Mouse (Mus musculus) monocyte, adult 2 months (primary cell): ENCODE measurements around the gene Polr3f.
A peak's percentile ranks its signal among the peaks of the same experiment; 100 is the strongest.

Experiments
- DNase-seq, 2 experiments: peaks; one replicate each; pipeline ENCODE4 v3.0.0; 2022; ENCODE audit warnings: low spot score in 2 of 2, low read depth in 1 of 2

The Polr3f gene

GRCm38 (mm10) chr2:144526981-144527820, at the start of gene Polr3f, which contains the start of gene Dzank1:
TSS of gene Polr3f (plus strand) at chr2:144527718.
TSS of gene Dzank1 (minus strand) at chr2:144527414.
- peak; percentile 92 to 96 for DNase-seq

GRCm38 (mm10) chr2:144479421-144479820, 48.1 kb upstream of the Polr3f start:
- DNase-seq = no peak

- no peak for DNase-seq
Measured at GRCm38 (mm10) chr2:144484084-144484483, 43.4 kb upstream of the Polr3f start.

DNA sequence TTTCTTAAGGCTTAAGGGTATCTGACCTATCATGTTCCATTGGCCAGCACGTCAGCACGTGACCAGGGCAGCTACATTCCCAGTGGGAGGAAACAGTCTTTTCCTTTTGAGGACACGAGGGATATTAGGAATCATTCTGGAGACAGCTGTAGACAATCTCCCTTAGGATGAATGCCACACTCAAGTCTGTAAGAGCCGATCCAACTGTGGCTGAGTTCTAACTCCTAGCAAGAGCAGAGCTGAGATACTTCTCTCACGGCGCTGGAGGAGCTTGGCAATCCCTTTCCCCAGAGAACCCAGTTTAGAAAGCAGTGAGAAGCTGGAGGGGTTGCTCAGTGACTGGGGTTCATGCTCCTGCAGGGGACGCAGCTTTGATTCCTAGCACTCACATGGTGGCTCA, 42.1 kb upstream of the Polr3f start:
- no peak for DNase-seq

GRCm38 (mm10) chr2:144487476-144487875, 40.0 kb upstream of the Polr3f start:
- DNase-seq = no peak

DNA sequence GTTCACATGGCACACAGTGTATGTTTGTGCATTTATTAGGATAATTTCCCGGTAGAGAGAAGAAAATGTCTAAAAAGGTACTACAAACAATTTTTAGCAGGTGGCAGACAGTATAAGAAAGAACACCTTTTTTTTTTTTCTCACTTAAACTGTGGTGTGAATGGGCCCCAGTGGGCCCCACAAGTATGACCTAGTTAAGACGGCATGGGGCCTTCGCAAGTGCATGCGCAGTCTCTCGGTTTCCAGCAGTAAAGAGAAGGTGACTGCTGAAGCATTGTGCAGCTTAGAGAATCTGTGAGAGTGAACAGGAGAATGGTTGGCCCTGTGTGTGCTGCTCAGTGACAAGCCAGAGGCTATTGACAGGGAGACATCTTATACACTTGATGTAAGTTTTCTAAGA, 38.2 kb upstream of the Polr3f start:
- no peak for DNase-seq

- DNase-seq = no peak
Measured at GRCm38 (mm10) chr2:144502134-144502533, 25.4 kb upstream of the Polr3f start.

DNA sequence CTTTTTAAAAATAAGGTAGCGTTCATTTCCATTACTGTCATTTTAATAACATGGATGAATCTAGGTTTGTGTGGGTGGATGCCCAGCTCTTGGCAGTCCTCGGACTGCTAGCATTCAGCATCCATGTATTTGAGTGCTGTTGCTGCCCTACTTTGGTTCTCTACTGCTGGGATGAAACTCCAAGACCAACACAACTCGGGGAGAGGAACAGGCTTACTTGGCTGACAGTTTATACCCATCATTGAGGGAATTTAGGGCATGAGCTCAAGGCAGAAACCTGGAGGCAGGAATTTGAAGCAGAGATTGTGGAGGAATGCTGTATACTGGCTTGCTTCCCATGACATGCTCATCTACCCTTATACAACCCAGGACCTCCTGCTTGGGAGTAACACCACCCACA, 12.9 kb upstream of the Polr3f start:
- no peak for DNase-seq

- no peak for DNase-seq
Measured at GRCm38 (mm10) chr2:144519772-144520171, 7.7 kb upstream of the Polr3f start.

DNA sequence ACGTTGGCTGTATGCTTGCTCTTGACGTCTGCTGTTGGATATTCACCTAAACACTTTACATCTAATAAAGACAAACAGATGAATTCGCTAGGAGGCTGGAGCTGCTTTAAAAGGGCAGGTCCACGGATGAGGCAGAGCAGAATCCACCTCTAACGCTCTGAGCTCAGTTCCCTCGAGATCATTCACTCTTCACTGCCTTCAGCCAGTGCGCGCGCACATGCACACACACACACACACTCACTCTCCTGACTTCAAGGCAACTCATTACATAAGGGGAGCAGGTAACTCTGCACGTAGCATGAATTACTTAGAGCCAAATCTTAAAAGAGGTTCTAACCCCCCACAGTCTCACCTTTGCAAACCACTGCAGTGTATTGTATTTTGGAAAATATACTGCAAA, 1.7 kb upstream of the Polr3f start:
- no peak for DNase-seq

- DNase-seq = no peak
Measured at GRCm38 (mm10) chr2:144527821-144528174, 280 bp downstream of the Polr3f start.

DNA sequence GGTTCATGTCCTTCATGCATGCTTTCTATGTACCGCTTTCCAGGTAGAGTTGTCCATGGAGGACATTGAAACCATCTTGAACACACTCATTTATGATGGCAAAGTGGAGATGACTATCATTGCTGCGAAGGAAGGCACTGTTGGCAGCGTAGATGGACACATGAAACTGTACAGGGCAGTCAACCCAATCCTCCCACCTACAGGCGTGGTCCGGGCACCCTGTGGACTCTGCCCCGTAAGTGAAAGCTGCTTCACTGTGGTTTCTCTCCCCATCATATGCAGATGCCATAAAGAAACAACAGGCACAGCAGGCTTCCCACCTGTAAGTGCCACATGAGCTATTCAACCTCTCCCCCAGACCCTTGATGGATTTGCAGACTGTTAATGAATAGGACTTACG, 9.6 kb downstream of the Polr3f start:
- no peak for DNase-seq

GRCm38 (mm10) chr2:144541246-144541645, 13.7 kb downstream of the Polr3f start:
- DNase-seq = no peak

DNA sequence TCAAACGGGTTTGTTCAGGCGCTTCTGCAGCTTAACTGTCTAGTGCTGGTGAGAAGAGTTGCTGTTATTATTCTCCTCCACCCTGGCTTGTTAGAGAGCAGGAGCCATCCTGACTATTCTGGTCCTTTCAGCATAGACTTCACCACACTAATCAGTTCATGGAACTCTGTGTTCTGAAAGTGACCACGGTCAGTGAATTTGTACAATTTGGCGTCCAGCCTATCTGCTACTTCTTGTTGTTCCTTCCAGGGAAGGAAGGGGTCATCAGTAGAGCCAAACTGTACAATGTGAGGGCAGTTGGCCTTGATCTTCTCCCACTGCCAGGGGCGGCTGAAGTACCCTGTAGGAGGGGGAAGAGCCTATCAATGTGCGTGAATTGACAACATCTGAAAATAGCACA, 16.2 kb downstream of the Polr3f start:
- no peak for DNase-seq

GRCm38 (mm10) chr2:144544630-144545029, 17.1 kb downstream of the Polr3f start:
- no peak for DNase-seq

GRCm38 (mm10) chr2:144545061-144545460, 17.5 kb downstream of the Polr3f start:
- DNase-seq = no peak

- DNase-seq = no peak
Measured at GRCm38 (mm10) chr2:144545481-144545880, 18.0 kb downstream of the Polr3f start.

DNA sequence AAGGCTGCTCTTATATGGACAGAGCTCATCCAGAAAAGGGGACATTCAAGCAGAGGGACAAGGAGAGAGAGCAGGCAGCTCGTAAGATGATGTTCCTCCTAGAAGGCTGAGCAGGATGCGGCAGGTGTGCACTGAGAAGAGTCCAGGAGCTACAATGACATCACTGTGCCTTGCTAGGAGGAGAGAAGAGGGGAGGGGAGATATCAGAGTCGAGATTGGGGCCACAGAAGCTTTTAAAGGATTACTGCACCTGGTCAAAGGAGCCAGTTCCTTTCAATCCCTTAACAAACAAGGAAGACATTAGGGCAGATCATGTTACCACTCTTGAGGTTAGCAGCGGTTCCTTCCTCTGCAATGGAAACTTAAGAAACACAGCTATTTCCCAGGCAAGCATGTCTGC, 20.0 kb downstream of the Polr3f start:
- no peak for DNase-seq

DNA sequence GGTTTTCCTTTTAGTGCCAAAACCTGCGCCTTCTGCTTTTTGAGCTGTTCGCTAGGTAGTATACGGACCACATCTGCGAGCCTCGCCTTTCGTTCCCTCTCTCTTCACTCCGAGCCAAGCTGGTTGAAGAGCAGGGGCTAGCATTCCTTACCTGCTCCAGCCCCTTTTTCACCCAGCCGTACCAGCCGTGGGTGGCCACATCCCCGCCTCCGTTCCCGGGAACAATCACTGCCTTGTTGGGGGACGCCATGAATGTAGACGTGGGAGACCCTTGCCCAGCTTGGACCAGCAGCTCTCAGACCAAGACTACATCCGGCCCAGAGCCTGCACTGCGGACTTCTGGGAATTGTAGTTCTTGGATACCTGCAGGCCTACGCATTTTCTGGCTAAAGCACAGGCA, 23.0 kb downstream of the Polr3f start, which contains the start of gene Rbbp9:
Gene Rbbp9 (minus strand): TSS at position 341 of the 400 bp plus-strand sequence.
- DNase-seq = no peak

DNA sequence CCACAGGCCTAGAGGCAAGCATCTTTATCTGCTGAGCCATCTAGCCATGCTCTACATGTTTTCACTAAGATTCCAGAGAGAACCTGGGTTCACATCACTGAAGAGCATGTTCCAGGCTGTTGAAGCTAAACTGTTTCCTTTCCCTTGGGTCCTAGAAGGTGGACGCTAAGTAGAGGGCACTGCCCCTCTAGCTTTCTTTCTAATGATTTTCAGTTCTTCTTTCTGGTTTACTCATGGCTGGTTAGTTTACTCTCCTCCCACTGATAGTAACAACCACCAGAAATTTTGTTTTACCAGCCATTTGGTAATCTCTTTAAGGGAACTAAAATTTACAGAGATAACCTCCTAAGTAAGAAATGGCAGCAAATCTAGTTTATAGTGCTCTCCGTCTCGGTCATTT, 26.4 kb downstream of the Polr3f start:
- no peak for DNase-seq

DNA sequence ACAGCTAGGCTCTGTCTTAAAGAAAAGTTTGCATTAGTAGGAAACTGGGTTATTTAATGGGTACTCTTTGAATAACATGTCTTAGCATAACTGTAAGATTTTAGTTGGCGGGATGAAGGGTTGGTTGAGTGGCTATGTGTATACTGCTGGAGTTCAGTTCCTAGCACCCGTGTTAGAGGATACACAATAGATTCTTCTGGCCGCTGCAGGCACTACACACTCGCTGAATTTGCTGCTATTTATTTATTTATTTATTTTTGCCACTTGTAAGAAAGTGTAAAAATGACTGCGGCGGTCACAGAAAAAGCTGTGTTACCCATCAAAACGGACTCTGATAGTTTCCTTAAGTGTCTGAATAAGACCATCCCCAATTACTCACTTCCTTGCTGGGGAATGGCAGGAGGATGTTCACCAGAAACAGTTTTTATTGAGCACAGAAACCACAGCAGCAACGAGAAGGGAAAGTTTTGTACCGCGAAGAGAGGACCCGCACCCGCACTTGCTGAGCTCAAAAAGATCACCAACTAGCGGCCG, 27.8 kb downstream of the Polr3f start:
- no peak for DNase-seq

GRCm38 (mm10) chr2:144555820-144556552, 28.5 kb downstream of the Polr3f start, which contains the start of gene Sec23b:
TSS of gene Sec23b (plus strand) at chr2:144556229.
- DNase-seq = peak; percentile 86 to 93
